Mouse (Mus musculus) urinary bladder, postnatal 25 days (tissue): ENCODE results near the gene Gm36210.
"Not testable (repeated sequence)": the region's sequence is repeated elsewhere in the genome, so short reads cannot be mapped to it uniquely, and the experiment has no call there.

Experiments used
- DNase-seq: peaks from one replicate; pipeline ENCODE4 v3.0.0; 2022; ENCODE audit warnings: low spot score

The Gm36210 gene

DNA sequence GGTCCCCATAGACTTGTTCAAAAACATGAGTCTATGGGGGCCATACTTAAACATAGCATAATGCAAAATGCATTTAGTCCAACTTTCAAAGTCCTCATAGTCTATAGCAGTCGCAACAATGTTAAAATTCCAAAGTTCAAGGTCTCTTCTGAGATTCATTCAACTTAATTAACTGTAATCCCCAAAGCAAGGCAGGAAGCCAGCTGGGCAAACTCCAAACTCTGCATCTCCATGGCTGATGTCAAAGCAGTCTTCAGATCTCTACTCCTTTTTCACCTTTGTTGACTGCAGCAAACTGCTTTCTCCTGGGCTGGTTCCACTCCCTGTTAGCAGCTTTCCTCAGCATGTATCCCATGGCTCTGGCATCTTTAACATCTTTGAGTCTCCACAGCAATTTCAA, 27.3 kb downstream of the Gm36210 start:
- not testable (repeated sequence) for DNase-seq

- peak; percentile 18 for DNase-seq
Measured at GRCm38 (mm10) chr7:4878186-4878585, 28.1 kb downstream of the Gm36210 start.

DNA sequence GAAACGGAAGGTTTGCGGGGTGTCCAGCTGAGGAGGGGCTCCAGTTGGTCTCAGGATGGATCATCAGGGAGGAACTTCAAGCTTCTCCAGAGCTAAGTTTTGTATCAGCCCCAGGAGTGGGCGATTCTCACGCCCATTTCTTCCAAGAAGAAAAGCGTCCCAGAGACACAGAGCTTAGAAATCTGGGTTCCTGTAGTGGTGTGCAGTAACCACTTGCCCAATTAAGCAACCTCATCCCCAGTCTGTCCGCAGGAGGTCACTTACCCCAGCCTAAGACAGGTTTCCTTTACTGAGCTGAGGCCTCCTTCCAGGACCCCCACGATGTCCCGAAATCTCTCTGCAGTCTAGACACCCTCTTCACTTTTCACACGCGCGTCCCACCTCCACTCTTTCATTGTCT, 29.1 kb downstream of the Gm36210 start:
- no peak for DNase-seq

GRCm38 (mm10) chr7:4876753-4877221, 29.5 kb downstream of the Gm36210 start, which contains the start of gene Isoc2a:
Gene Isoc2a, plus strand, starts transcription at chr7:4877153.
- DNase-seq: peak; percentile 77

DNA sequence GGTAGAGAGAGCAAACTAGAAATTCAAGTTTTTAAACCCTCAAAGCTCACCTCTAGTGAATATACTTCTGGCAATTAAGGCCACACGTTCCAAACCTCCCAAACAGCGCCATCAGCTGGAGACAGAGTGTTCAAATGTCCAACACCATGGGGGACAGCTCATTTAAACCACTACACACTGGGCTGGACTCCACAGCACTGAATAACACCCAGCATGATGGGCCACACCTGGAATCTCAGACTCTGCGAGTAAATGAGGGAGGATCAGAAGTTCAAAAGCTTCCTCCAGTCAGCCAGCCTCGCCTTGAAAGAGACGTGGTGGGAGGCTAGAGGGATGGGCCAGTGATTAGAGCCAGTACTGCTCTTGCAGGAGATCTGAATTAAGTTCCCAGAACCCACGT, 36.2 kb downstream of the Gm36210 start, which contains the start of gene Isoc2b:
Gene Isoc2b (minus strand): TSS at position 126 of the 400 bp plus-strand sequence.
- DNase-seq: no peak

GRCm38 (mm10) chr7:4866631-4867180, 39.6 kb downstream of the Gm36210 start:
- DNase-seq: no peak

DNA sequence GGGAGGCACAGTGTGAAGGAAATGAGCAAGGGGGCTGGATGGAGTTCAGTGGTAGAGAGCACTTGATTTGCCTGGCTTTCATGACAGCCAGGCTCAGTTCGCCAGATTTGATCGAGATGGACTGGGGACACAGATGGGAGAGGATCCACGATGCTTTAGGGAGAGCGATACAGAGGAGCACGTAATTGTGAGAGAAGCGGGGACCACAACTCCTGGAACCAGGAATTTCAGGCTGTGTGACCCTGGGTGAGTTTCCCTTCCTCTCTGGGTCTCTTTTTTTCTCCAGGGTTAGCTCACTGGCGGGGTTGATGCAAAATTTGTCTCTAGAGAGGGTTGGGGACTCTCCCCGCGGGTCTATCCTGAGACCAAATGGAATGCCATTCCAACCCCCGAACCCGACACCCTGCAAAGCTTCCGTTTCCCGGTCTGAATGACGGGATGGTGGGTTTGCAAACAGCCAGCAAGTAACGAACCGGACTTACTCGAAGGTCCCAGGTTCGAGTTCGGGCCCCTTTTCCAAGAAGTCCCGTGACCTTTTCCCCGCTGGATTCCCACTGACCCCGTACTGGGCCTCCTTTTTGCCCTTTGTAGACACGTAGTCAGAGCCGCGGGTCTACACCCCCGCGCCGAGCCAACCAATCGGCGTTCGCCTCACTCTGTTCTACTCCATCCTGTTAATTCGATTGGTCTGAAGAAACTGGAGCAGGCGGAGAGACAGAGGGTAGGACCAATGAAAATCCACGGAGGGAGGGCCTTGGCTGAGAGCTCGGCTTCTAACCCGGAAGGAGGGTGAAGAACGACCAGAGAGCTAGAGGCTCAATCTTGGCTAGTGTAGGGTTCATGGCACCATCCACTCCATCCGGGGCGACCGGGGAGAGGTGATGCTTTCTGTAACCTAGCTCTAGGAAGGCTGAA, 40.5 kb downstream of the Gm36210 start:
- peak; percentile 92 for DNase-seq

DNA sequence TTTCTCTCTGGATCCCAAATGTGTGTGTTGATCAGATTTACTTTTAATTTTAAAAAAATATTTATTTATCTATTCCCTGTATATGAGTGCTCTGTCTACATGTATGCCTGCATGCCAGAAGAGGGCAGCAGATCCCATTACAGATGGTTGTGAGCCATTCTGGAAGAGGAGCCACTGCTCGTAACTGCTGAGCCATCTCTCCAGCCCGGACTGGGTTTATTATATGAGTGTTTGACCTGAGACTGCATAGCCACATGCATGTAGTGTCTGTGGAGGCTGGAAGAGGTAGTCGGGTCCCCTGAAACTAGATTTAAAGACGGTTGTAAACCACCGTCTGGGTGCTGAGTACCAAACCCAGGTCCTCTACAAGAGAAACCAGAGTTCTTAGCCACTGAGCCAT, 41.2 kb downstream of the Gm36210 start:
- DNase-seq: no peak

DNA sequence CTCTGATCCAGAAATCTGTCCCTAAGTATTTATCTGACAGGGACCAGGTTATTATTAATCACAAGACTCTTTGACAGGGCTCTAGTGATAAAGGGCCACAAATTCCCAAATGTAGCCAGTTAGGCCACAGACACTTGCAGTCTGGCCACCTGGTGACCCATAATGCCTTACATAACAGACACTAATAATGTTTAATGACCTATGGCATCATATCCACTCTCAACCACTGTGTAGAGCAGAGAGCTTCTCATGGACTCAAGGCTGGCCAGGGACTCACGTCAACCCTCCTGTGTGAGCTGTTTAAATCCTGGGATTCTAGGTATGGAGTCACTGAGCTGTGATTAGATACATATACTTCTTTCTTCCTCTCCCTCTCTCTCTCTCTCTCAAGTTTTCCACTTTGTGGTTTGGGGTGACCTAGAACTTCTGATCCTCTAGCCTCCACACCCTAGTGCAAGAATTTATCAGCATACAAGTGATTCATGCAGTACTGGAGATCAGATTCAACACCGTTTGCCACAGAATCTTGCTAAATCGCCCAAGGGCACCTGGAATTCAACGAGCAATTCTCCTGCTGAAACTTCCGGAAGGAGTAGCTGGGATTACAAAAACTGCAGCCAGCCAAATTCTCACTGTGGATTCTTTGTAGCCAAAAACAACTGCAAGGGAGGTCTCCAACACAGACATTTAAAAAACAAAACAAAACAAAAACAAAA, 42.0 kb downstream of the Gm36210 start:
- DNase-seq: no peak

DNA sequence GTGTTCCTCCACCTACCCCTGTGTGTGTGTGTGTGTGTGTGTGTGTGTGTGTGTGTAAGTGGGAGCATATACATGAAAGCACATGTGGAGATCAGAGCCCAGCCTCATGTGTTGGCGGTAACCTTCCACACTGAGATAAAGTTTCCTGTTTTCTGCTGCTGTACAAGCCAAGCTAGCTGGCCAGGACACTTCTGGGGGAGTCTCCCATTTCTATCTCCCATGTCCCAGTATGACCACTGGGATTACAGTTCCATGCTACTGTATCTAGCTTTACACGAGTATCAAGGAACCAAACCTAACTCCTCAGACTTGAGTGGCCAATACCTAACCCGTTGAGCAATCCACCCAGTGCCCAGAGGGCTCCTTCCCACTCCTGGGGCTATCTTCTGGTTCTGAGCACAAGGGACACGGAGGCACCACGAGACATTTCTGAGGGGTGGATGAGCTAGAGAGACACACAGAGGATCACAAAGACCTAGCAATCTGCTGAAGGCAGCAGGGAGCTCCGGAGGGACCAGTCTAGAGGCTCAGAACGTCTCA, 42.7 kb downstream of the Gm36210 start:
- no peak for DNase-seq

GRCm38 (mm10) chr7:4863041-4863440, 43.3 kb downstream of the Gm36210 start:
- peak; percentile 51 for DNase-seq

- not testable (repeated sequence) for DNase-seq
Measured at GRCm38 (mm10) chr7:4860926-4861325, 45.4 kb downstream of the Gm36210 start.

- DNase-seq: no peak
Measured at GRCm38 (mm10) chr7:4859418-4859978, 46.8 kb downstream of the Gm36210 start.

DNA sequence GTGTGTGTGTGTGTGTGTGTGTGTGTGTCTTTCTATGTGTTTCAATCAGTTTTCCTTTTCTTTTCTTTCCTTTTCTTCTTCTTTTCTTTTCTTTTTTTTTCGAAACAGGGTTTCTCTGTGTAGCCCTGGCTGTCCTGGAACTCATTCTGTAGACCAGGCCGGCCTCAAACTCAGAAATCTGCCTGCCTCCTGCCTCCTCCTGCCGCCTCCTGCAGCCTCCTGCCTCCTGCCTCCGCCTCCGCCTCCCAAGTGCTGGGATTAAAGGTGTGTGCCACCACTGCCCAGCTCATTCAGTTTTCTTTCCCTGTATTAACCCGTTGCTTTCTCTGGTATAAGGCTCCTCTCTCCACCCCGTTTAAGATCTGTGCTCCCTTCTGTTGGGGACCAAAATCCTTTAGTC, 49.0 kb downstream of the Gm36210 start:
- DNase-seq: no peak

GRCm38 (mm10) chr7:4856508-4856907, 49.8 kb downstream of the Gm36210 start:
- no peak for DNase-seq

GRCm38 (mm10) chr7:4853613-4854012, 52.7 kb downstream of the Gm36210 start:
- no peak for DNase-seq

DNA sequence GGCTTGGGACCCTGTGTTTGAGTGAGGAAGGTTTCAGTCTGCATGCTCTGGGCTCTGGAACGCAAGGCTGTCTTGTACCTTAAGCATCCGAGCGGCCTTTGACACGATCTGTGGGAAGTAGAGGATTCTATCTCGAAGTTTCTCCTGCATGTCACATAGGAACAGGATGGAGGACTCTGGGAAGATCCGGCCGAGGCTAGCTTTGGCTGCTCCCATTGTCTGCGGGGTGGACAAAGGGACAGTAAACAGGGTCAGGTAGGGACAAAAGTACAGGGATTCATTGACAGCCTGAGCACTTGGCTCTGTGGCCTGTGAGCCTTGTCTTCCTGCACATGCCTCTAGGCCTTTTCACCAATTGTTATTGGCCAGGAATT, 55.0 kb downstream of the Gm36210 start:
- DNase-seq: no peak

- DNase-seq: no peak
Measured at GRCm38 (mm10) chr7:4850621-4851314, 55.5 kb downstream of the Gm36210 start.

GRCm38 (mm10) chr7:4849372-4849771, 56.9 kb downstream of the Gm36210 start:
- no peak for DNase-seq
